Mouse (Mus musculus): Measurements from ENCODE around the gene Slc41a1. TPM values are rescaled to one million over a fixed set of nuclear protein-coding genes. Genes with fewer than 3 reads are reported as not detected.

Gene Slc41a1
- 23.7 TPM for polyA plus RNA-seq (2014; fragmentation: Illumina TruSeq; extraction: RNeasy Lipid Tissue Mini Kit (QIAGEN cat#74804))

GRCm38 (mm10) chr1:131827207-131827786 is at the start of gene Slc41a1:
Slc41a1 (plus strand) TSS chr1:131827493.

GRCm38 (mm10) chr1:131797202-131797909 is 29.9 kb upstream of the Slc41a1 start, which contains the start of gene Pm20d1:
Pm20d1 (plus strand) TSS chr1:131797381.

GRCm38 (mm10) chr1:131867093-131867945 is 40.0 kb downstream of the Slc41a1 start, which contains the start of gene Rab29:
Rab29 (plus strand) TSS chr1:131867224.

Other genes with a start within 250 kb of the Slc41a1 start
- gene Avpr1b, start 228.3 kb upstream of the Slc41a1 start, polyA plus RNA-seq (2014; fragmentation: Illumina TruSeq; extraction: RNeasy Lipid Tissue Mini Kit (QIAGEN cat#74804)), result not detected
- 0.26 TPM for gene Ctse, start 189.2 kb upstream of the Slc41a1 start, polyA plus RNA-seq (2014; fragmentation: Illumina TruSeq; extraction: RNeasy Lipid Tissue Mini Kit (QIAGEN cat#74804))
- 11.9 TPM for gene Rab7b, start 138.8 kb upstream of the Slc41a1 start, polyA plus RNA-seq (2014; fragmentation: Illumina TruSeq; extraction: RNeasy Lipid Tissue Mini Kit (QIAGEN cat#74804))
- 0.54 TPM for gene Slc26a9, start 83.5 kb upstream of the Slc41a1 start, polyA plus RNA-seq (2014; fragmentation: Illumina TruSeq; extraction: RNeasy Lipid Tissue Mini Kit (QIAGEN cat#74804))
- 2.8 TPM for gene Pm20d1, start 30.1 kb upstream of the Slc41a1 start, polyA plus RNA-seq (2014; fragmentation: Illumina TruSeq; extraction: RNeasy Lipid Tissue Mini Kit (QIAGEN cat#74804))
- 3.7 TPM for gene Rab29, start 39.7 kb downstream of the Slc41a1 start, polyA plus RNA-seq (2014; fragmentation: Illumina TruSeq; extraction: RNeasy Lipid Tissue Mini Kit (QIAGEN cat#74804))
- gene Nucks1, start 83.0 kb downstream of the Slc41a1 start, polyA plus RNA-seq (2014; fragmentation: Illumina TruSeq; extraction: RNeasy Lipid Tissue Mini Kit (QIAGEN cat#74804)), result 217 TPM
- gene Slc45a3, start 135.5 kb downstream of the Slc41a1 start, polyA plus RNA-seq (2014; fragmentation: Illumina TruSeq; extraction: RNeasy Lipid Tissue Mini Kit (QIAGEN cat#74804)), result 14.2 TPM
- gene Elk4, start 180.1 kb downstream of the Slc41a1 start, polyA plus RNA-seq (2014; fragmentation: Illumina TruSeq; extraction: RNeasy Lipid Tissue Mini Kit (QIAGEN cat#74804)), result 29.4 TPM
- gene Mfsd4a, start 240.6 kb downstream of the Slc41a1 start, polyA plus RNA-seq (2014; fragmentation: Illumina TruSeq; extraction: RNeasy Lipid Tissue Mini Kit (QIAGEN cat#74804)), result 3.8 TPM